Mouse (Mus musculus) kidney, adult 2 months (tissue): ENCODE measurements at regions not wholly inside any gene's neighbourhood (a gene's known extent, or its start where the extent isn't known, plus 50 kb on each side); places are given as distances from the start of the nearest gene placed in this dataset.

Source experiments
- DNase-seq: peaks from one replicate; pipeline ENCODE4 v3.0.0; 2021
- H3K27ac ChIP-seq: fragments of 200-500 bp; 2 replicates; pipeline ENCODE4 v1.5.1; 2012; ENCODE audit warnings: low read depth, low read length, control low read depth, inconsistent platforms; ENCODE audit not compliant: insufficient read depth
- H3K27me3 ChIP-seq: fragments of 200-500 bp; replicated peaks from 2 replicates; pipeline ENCODE4 v1.6.1; 2012; ENCODE audit warnings: mild to moderate bottlenecking, moderate library complexity, low read length, inconsistent platforms; ENCODE audit not compliant: control insufficient read depth, insufficient read depth
- H3K36me3 ChIP-seq: fragments of 200-500 bp; 2 replicates; pipeline ENCODE4 v1.6.1; 2012; ENCODE audit warnings: mild to moderate bottlenecking, moderate library complexity, low read length, inconsistent platforms; ENCODE audit not compliant: control insufficient read depth, insufficient read depth
- H3K4me1 ChIP-seq: fragments of 200-500 bp; 2 replicates; pipeline ENCODE4 v1.6.1; 2011; ENCODE audit warnings: low read length; ENCODE audit not compliant: control insufficient read depth, insufficient read depth
- H3K4me3 ChIP-seq: fragments of 200-500 bp; 2 replicates; pipeline ENCODE4 v1.5.1; 2011; ENCODE audit warnings: mild to moderate bottlenecking, low read depth, low read length, control low read depth; ENCODE audit not compliant: insufficient read depth
- CTCF ChIP-seq: fragments of 200-500 bp; conservative IDR thresholded peaks from 2 replicates; pipeline ENCODE4 v1.5.1; 2011; ENCODE audit warnings: low read depth, mild to moderate bottlenecking, control low read depth, low read length, moderate library complexity, mixed read lengths; ENCODE audit not compliant: insufficient read depth, insufficient read length
- POLR2A ChIP-seq: fragments of 200-500 bp; IDR thresholded peaks from one replicate; pipeline ENCODE4 v1.6.1; 2011; ENCODE audit warnings: low read depth, low read length, control low read depth
- WGBS: fragments of 180-500 bp; shearing (Covaris S2); methylation state at CpG from one replicate; pipeline ENCODE4 v1.1.7; 2018; 5-methylcytosine and 5-hydroxymethylcytosine counted together

- no peak for TF ChIP-seq POLR2A
- no peak for TF ChIP-seq CTCF
- WGBS, result 79% methylated on average over 4 of the region's 4 CpGs
- Histone ChIP-seq H3K36me3 (no peaks in the 10 kb centered on the region), H3K27ac (no peak overlapping the region), H3K4me1 (no peaks in the 10 kb centered on the region), H3K4me3 (no peak overlapping the region), H3K27me3 (no peaks in the 10 kb centered on the region)
- no peak for DNase-seq
These were observed 205.4 kb upstream of the Prok2 start for GRCm38 (mm10) chr6:99931588-99931987.

DNA sequence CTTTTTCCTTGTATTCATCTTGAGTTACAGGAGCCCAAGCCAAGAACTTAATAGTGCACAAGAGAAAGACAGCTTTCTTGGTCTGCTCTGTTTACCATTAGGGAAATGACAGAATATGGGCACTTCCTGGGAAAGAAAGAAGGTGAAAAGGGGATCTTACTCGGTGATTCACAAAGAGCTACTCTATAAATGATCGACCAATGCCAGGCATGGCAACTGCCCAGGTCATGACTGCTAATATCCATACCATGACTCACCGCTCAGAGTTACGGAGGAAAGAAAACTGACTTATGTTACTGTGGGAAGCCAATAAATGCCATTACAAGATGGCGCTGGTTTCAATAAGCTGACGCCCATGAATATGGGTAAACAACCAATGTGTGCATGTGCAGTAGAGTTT, 204.1 kb upstream of the Prok2 start:
- Histone ChIP-seq H3K36me3 (no peaks in the 10 kb centered on the region), H3K4me1 (no peaks in the 10 kb centered on the region), H3K27ac (no peak overlapping the region), H3K4me3 (no peak overlapping the region), H3K27me3 (no peaks in the 10 kb centered on the region)
- WGBS, result 81% methylated on average over 6 of the region's 6 CpGs
- TF ChIP-seq CTCF (no peak), POLR2A (no peak)
- DNase-seq, result no peak

DNA sequence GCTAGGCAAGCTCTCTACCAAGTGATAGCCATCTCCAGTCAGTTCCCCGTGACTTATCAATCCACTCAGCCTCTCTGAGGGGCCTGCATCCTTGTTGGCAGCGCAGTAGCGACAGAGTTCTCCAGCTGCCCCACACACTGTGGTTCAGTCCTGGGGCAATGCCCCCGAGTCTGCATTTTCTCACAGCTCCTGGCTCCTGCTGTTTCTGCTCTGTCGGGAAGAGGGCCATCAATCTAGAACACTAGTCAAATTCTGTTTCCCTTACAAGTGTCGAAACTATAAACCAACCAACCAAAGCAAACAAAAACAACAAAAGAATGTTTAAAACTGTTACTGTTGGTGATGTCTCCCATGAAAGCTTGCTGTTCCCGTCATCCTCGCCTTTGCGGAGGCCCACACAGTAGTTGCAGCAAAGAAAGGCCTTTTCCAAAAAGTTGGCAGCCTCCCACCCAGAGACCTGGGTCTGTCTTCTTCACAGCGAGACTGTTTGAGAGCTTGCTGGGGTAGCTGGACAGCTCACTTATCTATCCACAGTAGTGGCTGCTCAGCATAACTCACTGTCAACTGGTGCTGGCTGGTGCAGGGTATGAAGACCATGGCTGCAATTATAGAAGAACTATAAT, 201.9 kb upstream of the Prok2 start:
- Histone ChIP-seq H3K27me3 (no peaks in the 10 kb centered on the region), H3K4me1 (no peaks in the 10 kb centered on the region), H3K4me3 (no peak overlapping the region), H3K36me3 (no peaks in the 10 kb centered on the region), H3K27ac (no peak overlapping the region)
- TF ChIP-seq POLR2A (no peak), CTCF (no peak)
- no peak for DNase-seq
- WGBS, result 58% methylated on average over 10 of the region's 10 CpGs

DNA sequence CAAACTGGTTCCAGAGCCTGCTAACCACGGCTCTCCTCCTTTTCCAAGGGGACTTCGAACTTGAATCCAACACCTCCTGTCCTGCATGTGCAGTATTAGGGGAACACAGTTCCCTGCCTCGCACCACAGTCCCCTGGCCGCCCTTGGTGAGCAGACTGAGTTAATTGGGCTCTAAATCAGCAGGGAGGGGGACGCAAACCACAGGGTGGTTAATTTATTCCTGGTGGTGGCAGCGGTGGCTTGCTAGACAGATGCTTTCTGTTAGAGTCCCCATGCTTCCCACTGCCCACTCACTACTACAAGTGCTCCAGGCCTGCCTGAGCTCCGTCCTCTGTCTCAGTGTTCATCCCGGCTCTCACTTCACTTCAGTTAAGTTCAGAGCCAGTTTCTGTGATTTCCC, 198.0 kb upstream of the Prok2 start:
- Histone ChIP-seq H3K27me3 (no peaks in the 10 kb centered on the region), H3K36me3 (no peaks in the 10 kb centered on the region), H3K4me3 (no peak overlapping the region), H3K27ac (no peak overlapping the region), H3K4me1 (no peaks in the 10 kb centered on the region)
- 72% methylated on average over 8 of the region's 8 CpGs for WGBS
- DNase-seq, result no peak
- no peak for TF ChIP-seq POLR2A
- TF ChIP-seq CTCF, result no peak

GRCm38 (mm10) chr6:99921966-99922365, 195.8 kb upstream of the Prok2 start:
- H3K27me3 ChIP-seq, result no peaks in the 10 kb centered on the region
- DNase-seq, result peak; percentile 23
- TF ChIP-seq CTCF (no peak), POLR2A (no peak)

GRCm38 (mm10) chr6:99919816-99920562, 193.8 kb upstream of the Prok2 start:
- H3K4me3 ChIP-seq, result no peak overlapping the region
- H3K27ac ChIP-seq, result no peak overlapping the region
- TF ChIP-seq POLR2A (no peak), CTCF (no peak)
- WGBS, result 75% methylated on average over 7 of the region's 7 CpGs
- H3K27me3 ChIP-seq, result no peaks in the 10 kb centered on the region
- DNase-seq, result no peak
- H3K36me3 ChIP-seq, result no peaks in the 10 kb centered on the region
- no peaks in the 10 kb centered on the region for H3K4me1 ChIP-seq

More at GRCm38 (mm10) chr6:99921966-99922365, 195.8 kb upstream of the Prok2 start:
- Histone ChIP-seq H3K4me1 (no peaks in the 10 kb centered on the region), H3K36me3 (no peaks in the 10 kb centered on the region), H3K4me3 (no peak overlapping the region), H3K27ac (no peak overlapping the region)
- WGBS, result 39% methylated on average over 5 of the region's 5 CpGs

- Histone ChIP-seq H3K4me3 (no peak overlapping the region), H3K36me3 (no peaks in the 10 kb centered on the region), H3K27me3 (no peaks in the 10 kb centered on the region), H3K27ac (no peak overlapping the region), H3K4me1 (no peaks in the 10 kb centered on the region)
- WGBS, result 80% methylated on average over 3 of the region's 3 CpGs
- DNase-seq, result no peak
- TF ChIP-seq CTCF (no peak), POLR2A (no peak)
These were observed 192.2 kb upstream of the Prok2 start for GRCm38 (mm10) chr6:99918351-99918750.
